In the genomic region with DNA sequence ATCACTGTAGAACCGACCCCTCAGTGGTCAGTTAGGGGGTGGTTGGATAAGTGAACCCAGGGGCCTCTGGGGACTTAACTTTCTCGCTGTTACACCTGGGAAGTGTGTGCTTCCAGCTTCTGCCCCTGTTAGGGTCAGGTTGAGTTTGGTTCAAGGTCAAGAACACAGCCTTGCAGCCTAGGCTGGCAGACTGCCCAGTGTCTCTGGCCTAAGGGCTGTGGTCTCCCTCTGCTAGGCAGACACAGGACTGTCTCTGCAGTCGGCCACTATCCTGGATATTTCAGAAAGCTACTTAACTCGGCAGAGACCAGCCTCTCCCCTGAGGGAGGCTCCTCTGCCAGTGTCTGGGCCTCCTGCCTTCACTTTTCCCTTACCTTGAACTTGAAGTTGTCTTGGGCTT, we compare ENCODE assay signal across 8 mouse cellular contexts. TPM values are rescaled to one million over a fixed set of nuclear protein-coding genes. Genes with fewer than 3 reads are reported as not detected.
DNase-seq lines count a peak whose midpoint lies in the region; ATAC-seq and TF ChIP-seq lines count a peak whose summit lies in the region.
"Had no signal": no experiment of that assay in that cellular context is flagged by ENCODE, and none has a peak within 500 bp of the region (broad histone marks: within the 10 kb centered on the region; RNA-seq: fewer than 3 reads in every experiment).

No protein-coding gene starts in this region.

- 25% methylated on average over 4 of the region's 4 CpGs for WGBS in forebrain, embryonic 14.5 days
- WGBS in limb, embryonic 11.5 days, result 61% methylated on average over 4 of the region's 4 CpGs
- 47% methylated on average over 4 of the region's 4 CpGs for WGBS in stomach, postnatal 0 days

- no peak for TF ChIP-seq CTCF in stomach, postnatal 0 days (IDR thresholded peaks at IDR 0.05; ENCODE audit: low read depth)

- H3K4me3 ChIP-seq in megakaryocyte, embryonic 14.5 days (replicated peaks), result peak overlapping the region; percentile 94
- peak overlapping the region; percentile 92 for H3K4me3 ChIP-seq in forebrain, embryonic 14.5 days (ENCODE audit: low read depth, low read length)
- H3K4me3 ChIP-seq in limb, embryonic 11.5 days (ENCODE audit: low read depth, low read length), result peak overlapping the region; percentile 82
- H3K4me3 ChIP-seq in stomach, postnatal 0 days (ENCODE audit: low read depth, low read length), result no peak overlapping the region

- peaks cover 68% of the 10 kb centered on the region for H3K4me1 ChIP-seq in megakaryocyte, embryonic 14.5 days
- H3K4me1 ChIP-seq in forebrain, embryonic 14.5 days (ENCODE audit: control insufficient read depth, insufficient read depth, low read length), result peaks cover 20% of the 10 kb centered on the region
- peaks cover 32% of the 10 kb centered on the region for H3K4me1 ChIP-seq in limb, embryonic 11.5 days (ENCODE audit: control insufficient read depth, insufficient read depth, low read length)
- peaks cover 4% of the 10 kb centered on the region; the same call in 1 of the 2 replicates for H3K4me1 ChIP-seq in stomach, postnatal 0 days (replicated peaks; ENCODE audit: control insufficient read depth, insufficient read depth)

- H3K36me3 ChIP-seq in megakaryocyte, embryonic 14.5 days (replicated peaks; ENCODE audit: low read length), result peaks cover 52% of the 10 kb centered on the region
- peaks cover 52% of the 10 kb centered on the region for H3K36me3 ChIP-seq in forebrain, embryonic 14.5 days (ENCODE audit: control insufficient read depth, insufficient read depth, low read length)
- H3K36me3 ChIP-seq in limb, embryonic 11.5 days (ENCODE audit: control insufficient read depth, insufficient read depth, low read length), result peaks cover 31% of the 10 kb centered on the region
- H3K36me3 ChIP-seq in stomach, postnatal 0 days (ENCODE audit: control insufficient read depth, insufficient read depth, low read length), result no peaks in the 10 kb centered on the region

- TF ChIP-seq EP300 in stomach, postnatal 0 days (optimal IDR thresholded peaks at IDR 0.05), result no peak

- ATAC-seq in megakaryocyte, adult 5-6 weeks (ENCODE audit: poor library complexity, severe bottlenecking), result no peak
- ATAC-seq in forebrain, embryonic 14.5 days, result no peak
- no peak for ATAC-seq in limb, embryonic 11.5 days (ENCODE audit: insufficient number of reproducible peaks, low FRiP score, low TSS enrichment, low read depth)
- ATAC-seq in stomach, postnatal 0 days (ENCODE audit: low FRiP score, low TSS enrichment), result no peak

- no peak for DNase-seq in forebrain, embryonic 14.5 days (ENCODE audit: low spot score)
- no peak for DNase-seq in limb, embryonic 11.5 days (ENCODE audit: low spot score)
- no peak for DNase-seq in stomach, postnatal 0 days (ENCODE audit: low spot score)
- no peak for DNase-seq in layer of hippocampus, postnatal 14 days (ENCODE audit: low spot score in 2 of 2)
- no peak for DNase-seq in layer of hippocampus, adult 9-11 months

- peak overlapping the region; percentile 60 for H3K4me2 ChIP-seq in forebrain, embryonic 14.5 days (ENCODE audit: low read length)
- H3K4me2 ChIP-seq in limb, embryonic 11.5 days (ENCODE audit: low read depth, severe bottlenecking), result peak overlapping the region; percentile 85
- H3K4me2 ChIP-seq in stomach, postnatal 0 days (replicated peaks; ENCODE audit: low read depth), result peak overlapping the region; percentile 91

- peak overlapping the region; percentile 96 for H3K9ac ChIP-seq in forebrain, embryonic 14.5 days (ENCODE audit: low read length)
- H3K9ac ChIP-seq in limb, embryonic 11.5 days (ENCODE audit: low read length), result peak overlapping the region; percentile 100; the same call in 1 of the 2 replicates
- peak overlapping the region; percentile 31; the same call in 1 of the 2 replicates for H3K9ac ChIP-seq in stomach, postnatal 0 days (ENCODE audit: low read length)

- H3K27ac ChIP-seq in forebrain, embryonic 14.5 days (ENCODE audit: low read depth, low read length), result no peak overlapping the region
- H3K27ac ChIP-seq in limb, embryonic 11.5 days (replicated peaks; ENCODE audit: low read depth, low read length), result peak overlapping the region; percentile 10; the same call in 1 of the 2 replicates
- no peak overlapping the region for H3K27ac ChIP-seq in stomach, postnatal 0 days (replicated peaks)

- H3K9me3 ChIP-seq in megakaryocyte, embryonic 14.5 days, result no peaks in the 10 kb centered on the region
- no peaks in the 10 kb centered on the region for H3K9me3 ChIP-seq in forebrain, embryonic 14.5 days (replicated peaks; ENCODE audit: control insufficient read depth, low read length)
- no peaks in the 10 kb centered on the region for H3K9me3 ChIP-seq in limb, embryonic 11.5 days (ENCODE audit: control insufficient read depth, low read length)
- H3K9me3 ChIP-seq in stomach, postnatal 0 days (ENCODE audit: control insufficient read depth, low read length), result no peaks in the 10 kb centered on the region

- H3K27me3 ChIP-seq in megakaryocyte, embryonic 14.5 days (replicated peaks), result no peaks in the 10 kb centered on the region
- H3K27me3 ChIP-seq in forebrain, embryonic 14.5 days (replicated peaks; ENCODE audit: control insufficient read depth, insufficient read depth, low read length), result peaks cover 11% of the 10 kb centered on the region
- no peaks in the 10 kb centered on the region for H3K27me3 ChIP-seq in limb, embryonic 11.5 days (ENCODE audit: control insufficient read depth, insufficient read depth, low read length)
- no peaks in the 10 kb centered on the region for H3K27me3 ChIP-seq in stomach, postnatal 0 days (ENCODE audit: control insufficient read depth, insufficient read depth, low read length)

RNA-seq across cellular contexts. Expression of a gene that starts 3.8 kb away (rescaled TPM):
- 177 and 233 TPM in 2 replicates for polyA plus RNA-seq in megakaryocyte, embryonic 14.5 days (2012; ENCODE audit: insufficient read depth, low replicate concordance)
- total RNA-seq in megakaryocyte, adult 5-6 weeks (2015), result 30.3 and 37.4 TPM in 2 replicates
- 50.8 and 57.3 TPM in 2 replicates for total RNA-seq in megakaryocyte, adult 5-6 weeks (2017)
- 23.1 and 32.8 TPM in 2 replicates for polyA plus RNA-seq in forebrain, embryonic 14.5 days (2014; fragmentation: Nextera tagmentation; extraction: Ambion mirVana)
- 87.2 and 101 TPM in 2 replicates for polyA plus RNA-seq in limb, embryonic 11.5 days (2014; fragmentation: Nextera tagmentation; extraction: Ambion mirVana)
- 18.9 and 20.4 TPM in 2 replicates for polyA plus RNA-seq in stomach, postnatal 0 days (2015; fragmentation: Nextera tagmentation; extraction: Ambion mirVana)
- total RNA-seq in layer of hippocampus, postnatal 14 days (2021), result 10 to 100 TPM; 74.9 to 75.4 TPM

RNA-seq across cellular contexts. Expression of a gene that starts 38.3 kb away (rescaled TPM):
- not detected in 2 replicates for polyA plus RNA-seq in megakaryocyte, embryonic 14.5 days (2012; ENCODE audit: insufficient read depth, low replicate concordance)
- not detected in 2 replicates for total RNA-seq in megakaryocyte, adult 5-6 weeks (2015)
- total RNA-seq in megakaryocyte, adult 5-6 weeks (2017), result not detected in 2 replicates
- not detected in 2 replicates for polyA plus RNA-seq in forebrain, embryonic 14.5 days (2014; fragmentation: Nextera tagmentation; extraction: Ambion mirVana)
- polyA plus RNA-seq in limb, embryonic 11.5 days (2014; fragmentation: Nextera tagmentation; extraction: Ambion mirVana), result 0.11 TPM in 1 of 2 replicates, not detected in the other
- polyA plus RNA-seq in stomach, postnatal 0 days (2015; fragmentation: Nextera tagmentation; extraction: Ambion mirVana), result not detected in 2 replicates
- under 1 TPM in 1 of 2 experiments, not detected in 1; 0.17 TPM for total RNA-seq in layer of hippocampus, postnatal 14 days (2021)
- total RNA-seq: hematopoietic stem cell, adult 5-6 weeks had no signal

RNA-seq across cellular contexts. Expression of a gene that starts 38.4 kb away (rescaled TPM):
- polyA plus RNA-seq in megakaryocyte, embryonic 14.5 days (2012; ENCODE audit: insufficient read depth, low replicate concordance), result 7.1 and 9.2 TPM in 2 replicates
- total RNA-seq in megakaryocyte, adult 5-6 weeks (2015), result 22.8 and 25.3 TPM in 2 replicates
- total RNA-seq in megakaryocyte, adult 5-6 weeks (2017), result 72.2 and 83.3 TPM in 2 replicates
- 15.0 and 17.7 TPM in 2 replicates for polyA plus RNA-seq in forebrain, embryonic 14.5 days (2014; fragmentation: Nextera tagmentation; extraction: Ambion mirVana)
- polyA plus RNA-seq in limb, embryonic 11.5 days (2014; fragmentation: Nextera tagmentation; extraction: Ambion mirVana), result 11.8 and 12.8 TPM in 2 replicates
- 11.3 and 12.7 TPM in 2 replicates for polyA plus RNA-seq in stomach, postnatal 0 days (2015; fragmentation: Nextera tagmentation; extraction: Ambion mirVana)
- 10 to 100 TPM; 48.8 to 50.8 TPM for total RNA-seq in layer of hippocampus, postnatal 14 days (2021)

Comparison
In these comparisons a context has a peak if more than half of its experiments do, and no peak if none do; other contexts are left out.
1. H3K9ac ChIP-seq: peak in every context shown above with its lines; median percentile 100 in limb, embryonic 11.5 days; 96 in forebrain, embryonic 14.5 days; 31 in stomach, postnatal 0 days.